Mouse (Mus musculus): ENCODE data around the gene Cic. TPM values are rescaled to one million over a fixed set of nuclear protein-coding genes. Genes with fewer than 3 reads are reported as not detected.

Gene Cic
- polyA plus RNA-seq, 1 experiment from 2014 or later: 33.3 TPM

DNA sequence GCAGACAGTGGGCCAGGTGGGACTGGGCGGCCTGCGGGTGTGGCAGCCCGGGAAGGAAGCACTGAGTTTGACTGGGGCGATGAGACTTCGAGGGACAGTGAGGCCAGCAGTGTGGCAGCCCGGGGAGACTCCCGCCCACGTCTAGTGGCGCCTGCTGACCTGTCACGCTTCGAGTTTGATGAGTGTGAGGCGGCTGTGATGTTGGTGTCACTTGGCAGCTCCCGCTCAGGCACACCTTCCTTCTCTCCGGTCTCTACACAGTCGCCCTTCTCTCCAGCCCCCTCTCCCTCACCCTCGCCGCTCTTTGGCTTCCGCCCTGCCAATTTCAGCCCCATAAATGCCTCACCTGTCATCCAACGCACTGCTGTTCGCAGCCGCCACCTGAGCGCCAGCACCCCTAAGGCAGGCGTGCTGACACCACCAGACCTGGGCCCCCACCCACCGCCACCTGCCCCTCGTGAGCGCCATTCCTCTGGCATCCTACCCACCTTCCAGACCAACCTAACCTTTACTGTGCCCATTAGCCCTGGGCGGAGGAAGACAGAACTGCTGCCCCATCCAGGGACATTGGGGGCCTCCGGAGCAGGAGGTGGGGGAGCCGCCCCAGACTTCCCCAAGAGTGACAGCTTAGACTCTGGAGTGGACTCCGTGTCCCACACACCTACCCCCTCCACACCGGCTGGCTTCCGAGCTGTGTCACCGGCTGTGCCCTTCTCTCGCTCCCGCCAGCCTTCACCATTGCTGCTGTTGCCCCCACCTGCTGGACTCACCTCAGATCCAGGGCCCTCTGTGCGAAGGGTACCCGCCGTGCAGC, 5.1 kb downstream of the Cic start:
- 90% methylated on average over 38 of the region's 38 CpGs for WGBS
- Histone ChIP-seq H3K27me3 (replicated peaks) (no peaks in the 10 kb centered on the region), H3K4me3 (replicated peaks) (no peak overlapping the region), H3K36me3 (peaks cover 29% of the 10 kb centered on the region), H3K27ac (replicated peaks) (no peak overlapping the region), H3K9ac (replicated peaks) (no peak overlapping the region), H3K4me2 (no peak overlapping the region), H3K9me3 (replicated peaks) (no peaks in the 10 kb centered on the region), H3K4me1 (peaks cover 71% of the 10 kb centered on the region)
- ATAC-seq (ENCODE audit: low FRiP score): no peak

DNA sequence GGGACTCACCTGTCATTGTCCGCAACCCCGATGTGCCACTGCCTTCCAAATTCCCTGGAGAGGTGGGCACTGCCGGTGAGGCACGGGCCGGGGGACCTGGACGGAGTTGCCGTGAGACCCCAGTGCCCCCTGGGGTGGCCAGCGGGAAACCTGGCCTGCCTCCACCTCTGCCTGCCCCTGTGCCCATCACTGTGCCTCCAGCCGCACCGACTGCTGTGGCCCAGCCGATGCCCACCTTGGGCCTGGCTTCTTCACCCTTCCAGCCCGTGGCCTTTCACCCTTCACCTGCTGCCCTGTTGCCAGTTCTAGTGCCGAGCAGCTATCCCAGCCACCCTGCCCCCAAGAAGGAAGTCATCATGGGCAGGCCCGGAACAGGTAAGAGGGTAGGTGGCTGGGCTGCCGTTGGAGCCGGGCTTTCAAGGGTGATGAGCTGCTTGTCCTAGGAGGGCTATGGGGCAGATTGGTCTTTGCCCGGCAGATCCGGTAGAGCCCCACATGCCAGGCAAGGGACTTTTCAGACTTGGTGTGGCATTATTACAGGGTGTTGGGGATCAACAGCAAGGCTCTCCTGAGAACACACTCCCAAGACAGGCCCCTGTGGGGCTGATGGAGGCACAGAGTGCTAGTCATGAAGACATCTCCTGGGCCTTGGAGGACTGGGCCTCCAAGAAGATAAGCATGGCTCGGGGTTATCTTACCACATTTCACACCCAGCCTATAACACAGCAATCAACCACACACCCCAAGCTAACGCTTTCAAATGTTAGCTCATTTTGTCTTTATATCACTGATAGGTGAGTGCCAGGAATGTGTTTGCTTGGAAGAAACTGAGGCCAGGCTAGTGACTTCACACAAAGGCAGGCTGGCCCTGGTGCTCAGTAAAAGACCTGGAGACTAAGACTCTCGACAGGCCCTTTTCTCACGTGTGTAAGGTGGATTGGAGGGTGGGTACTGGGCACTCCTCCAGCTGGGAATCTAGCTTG, 6.0 kb downstream of the Cic start:
- peaks cover 29% of the 10 kb centered on the region for H3K36me3 ChIP-seq
- no peak overlapping the region for H3K4me2 ChIP-seq
- 0 out of 2 replicates have a peak overlapping the region, but pooled peaks have one; percentile 14 for H3K9ac ChIP-seq (replicated peaks)
- no peak for ATAC-seq (ENCODE audit: low FRiP score)
- 93% methylated on average over 22 of the region's 22 CpGs for WGBS
- no peaks in the 10 kb centered on the region for H3K27me3 ChIP-seq (replicated peaks)
- H3K4me1 ChIP-seq: peaks cover 75% of the 10 kb centered on the region
- H3K27ac ChIP-seq (replicated peaks): no peak overlapping the region
- no peaks in the 10 kb centered on the region for H3K9me3 ChIP-seq (replicated peaks)
- H3K4me3 ChIP-seq (replicated peaks): no peak overlapping the region

DNA sequence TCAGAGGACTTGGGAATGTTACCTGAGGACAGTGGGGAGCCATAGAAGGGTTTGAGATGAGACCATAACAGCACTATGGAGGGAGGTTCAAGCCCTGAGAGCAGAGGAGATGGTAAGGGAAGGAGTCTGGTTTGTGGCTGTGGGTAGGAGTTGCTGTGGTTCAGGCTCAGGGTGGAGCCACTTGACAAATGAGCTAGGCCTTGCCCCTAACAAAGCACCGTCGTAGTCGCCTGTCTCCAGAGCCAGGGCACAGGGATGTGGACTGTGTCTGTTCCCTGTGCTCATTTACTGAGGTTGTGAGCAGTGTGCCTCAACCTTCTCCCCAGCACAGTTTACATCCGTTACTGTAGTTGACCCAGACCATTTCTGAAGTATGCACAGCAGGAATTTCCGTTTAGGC, 7.1 kb downstream of the Cic start:
- Histone ChIP-seq H3K27ac (replicated peaks) (no peak overlapping the region), H3K27me3 (replicated peaks) (no peaks in the 10 kb centered on the region), H3K4me3 (replicated peaks) (no peak overlapping the region), H3K9ac (replicated peaks) (0 out of 2 replicates have a peak overlapping the region, but pooled peaks have one; percentile 14), H3K4me1 (peaks cover 68% of the 10 kb centered on the region), H3K4me2 (no peak overlapping the region), H3K36me3 (peaks cover 29% of the 10 kb centered on the region), H3K9me3 (replicated peaks) (no peaks in the 10 kb centered on the region)
- 55% methylated on average over 5 of the region's 5 CpGs for WGBS
- no peak for ATAC-seq (ENCODE audit: low FRiP score)

DNA sequence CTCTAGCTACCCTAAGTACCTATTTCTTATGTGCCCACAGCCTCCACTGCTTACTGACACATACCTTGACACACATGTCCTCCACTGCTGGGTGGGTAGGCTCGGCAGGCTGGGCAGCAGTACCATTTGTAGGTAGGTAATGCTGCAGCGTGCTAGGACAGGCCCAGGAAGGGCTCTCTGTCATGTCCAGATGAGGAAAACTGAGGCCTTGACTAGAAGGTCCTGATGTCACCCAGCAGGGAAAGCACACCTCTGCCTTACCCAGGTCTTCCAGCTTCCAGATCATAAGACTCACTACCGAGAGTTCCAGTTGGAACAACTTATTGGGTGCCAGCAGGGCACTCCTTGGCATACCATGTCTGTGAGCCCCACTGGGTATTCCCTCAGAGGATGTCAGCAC, 7.5 kb downstream of the Cic start:
- H3K27ac ChIP-seq (replicated peaks): no peak overlapping the region
- 96% methylated on average over 3 of the region's 3 CpGs for WGBS
- H3K4me3 ChIP-seq (replicated peaks): no peak overlapping the region
- no peaks in the 10 kb centered on the region for H3K27me3 ChIP-seq (replicated peaks)
- H3K4me2 ChIP-seq: no peak overlapping the region
- peaks cover 29% of the 10 kb centered on the region for H3K36me3 ChIP-seq
- H3K4me1 ChIP-seq: peaks cover 68% of the 10 kb centered on the region
- no peak overlapping the region; the same call in 1 of the 2 replicates for H3K9ac ChIP-seq (replicated peaks)
- ATAC-seq (ENCODE audit: low FRiP score): no peak
- H3K9me3 ChIP-seq (replicated peaks): no peaks in the 10 kb centered on the region

DNA sequence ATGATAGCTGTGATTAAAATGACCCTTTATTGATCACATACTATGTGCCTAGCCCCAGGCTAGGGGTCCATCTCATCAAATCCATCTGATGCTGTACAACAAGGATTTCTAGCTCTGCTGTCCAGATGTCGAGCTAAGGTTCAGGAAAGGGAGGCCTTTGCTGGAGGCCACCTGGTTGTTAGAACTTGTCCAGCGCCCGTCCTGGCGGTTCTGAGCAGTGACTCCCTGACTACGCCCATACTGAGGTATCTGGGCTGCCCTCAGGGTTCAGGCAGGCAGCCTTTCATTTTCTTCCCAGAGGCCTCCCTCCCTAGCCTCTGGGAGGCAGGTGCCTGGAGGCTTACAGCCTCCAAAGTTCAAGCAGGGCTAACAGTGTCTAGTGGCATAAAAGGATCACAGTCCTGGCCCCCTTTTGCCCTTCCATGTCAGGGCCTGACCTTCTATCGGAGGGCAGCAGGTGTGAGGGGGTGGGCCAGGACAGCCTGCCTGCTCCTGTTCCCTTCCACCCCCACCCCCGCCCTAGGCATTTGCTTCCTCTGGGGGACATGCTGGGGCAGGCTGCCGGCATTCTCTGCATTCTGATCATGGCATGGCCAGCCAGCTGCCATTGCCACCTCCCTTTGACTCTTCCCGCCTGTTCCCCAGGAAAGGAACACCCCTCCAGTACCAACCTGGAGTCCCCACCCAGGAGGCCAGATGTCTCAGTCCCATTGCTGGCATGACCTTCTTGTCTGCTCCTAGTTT, 8.2 kb downstream of the Cic start:
- no peaks in the 10 kb centered on the region for H3K9me3 ChIP-seq (replicated peaks)
- peak overlapping the region; percentile 6 for H3K4me2 ChIP-seq
- no peak overlapping the region for H3K27ac ChIP-seq (replicated peaks)
- no peak for ATAC-seq (ENCODE audit: low FRiP score)
- peaks cover 29% of the 10 kb centered on the region for H3K36me3 ChIP-seq
- H3K9ac ChIP-seq (replicated peaks): peak overlapping the region; percentile 23; the same call in 1 of the 2 replicates
- WGBS: 69% methylated on average over 9 of the region's 9 CpGs
- H3K4me3 ChIP-seq (replicated peaks): no peak overlapping the region
- no peaks in the 10 kb centered on the region for H3K27me3 ChIP-seq (replicated peaks)
- peaks cover 69% of the 10 kb centered on the region for H3K4me1 ChIP-seq

DNA sequence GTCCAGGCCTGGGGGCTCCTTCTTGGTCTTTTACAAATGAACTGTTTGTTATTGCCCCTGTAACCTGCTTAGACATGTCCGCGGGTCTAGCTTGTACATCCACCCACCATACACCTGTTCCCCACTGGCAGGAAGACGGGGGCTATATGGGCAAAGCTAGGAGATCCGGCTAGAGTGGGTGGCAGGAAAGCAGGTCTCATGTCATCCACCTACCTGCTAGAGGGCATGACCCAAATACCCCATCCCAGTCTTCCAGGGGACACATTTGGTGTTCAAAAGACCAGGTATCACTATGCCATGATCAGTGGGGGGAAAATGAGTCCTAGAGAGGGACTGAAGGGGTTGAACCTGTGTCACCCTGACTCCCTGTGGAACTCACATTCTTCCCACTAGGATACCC, 9.9 kb downstream of the Cic start:
- Histone ChIP-seq H3K9ac (replicated peaks) (peak overlapping the region; percentile 77), H3K4me1 (peaks cover 75% of the 10 kb centered on the region)
- 88% methylated on average over 4 of the region's 4 CpGs for WGBS

DNA sequence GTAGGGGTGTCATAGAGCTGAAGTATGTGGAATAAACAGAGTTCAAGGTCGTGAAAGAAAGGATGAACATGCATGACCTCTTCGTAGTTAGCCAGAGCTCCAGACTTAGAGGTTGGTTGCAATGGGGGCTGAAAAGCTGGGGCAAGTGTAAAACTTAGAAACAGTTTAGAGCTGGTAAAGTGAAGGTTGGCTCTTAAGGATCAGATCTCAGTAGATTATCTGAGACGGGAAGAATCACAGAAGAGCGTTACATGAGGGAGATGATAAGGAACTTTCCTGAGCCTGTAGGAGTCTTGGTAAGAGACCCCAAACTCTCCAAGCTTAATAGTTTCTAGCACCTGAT, 10.5 kb downstream of the Cic start:
- no peaks in the 10 kb centered on the region for H3K9me3 ChIP-seq (replicated peaks)
- H3K4me1 ChIP-seq: peaks cover 77% of the 10 kb centered on the region
- peak overlapping the region; percentile 77 for H3K9ac ChIP-seq (replicated peaks)
- peak overlapping the region; percentile 100 for H3K27ac ChIP-seq (replicated peaks)
- peak overlapping the region; percentile 68 for H3K4me3 ChIP-seq (replicated peaks)
- 14% methylated on average over 4 of the region's 4 CpGs for WGBS
- H3K27me3 ChIP-seq (replicated peaks): no peaks in the 10 kb centered on the region
- H3K36me3 ChIP-seq: peaks cover 11% of the 10 kb centered on the region
- peak overlapping the region; percentile 78 for H3K4me2 ChIP-seq
- no peak for ATAC-seq (ENCODE audit: low FRiP score)

More for the DNA sequence above, 9.9 kb downstream of the Cic start:
- H3K27me3 ChIP-seq (replicated peaks): no peaks in the 10 kb centered on the region
- peak overlapping the region; percentile 100 for H3K27ac ChIP-seq (replicated peaks)
- H3K36me3 ChIP-seq: peaks cover 16% of the 10 kb centered on the region
- H3K9me3 ChIP-seq (replicated peaks): no peaks in the 10 kb centered on the region
- peak overlapping the region; percentile 68; the same call in 1 of the 2 replicates for H3K4me3 ChIP-seq (replicated peaks)
- ATAC-seq (ENCODE audit: low FRiP score): no peak
- H3K4me2 ChIP-seq: peak overlapping the region; percentile 78

DNA sequence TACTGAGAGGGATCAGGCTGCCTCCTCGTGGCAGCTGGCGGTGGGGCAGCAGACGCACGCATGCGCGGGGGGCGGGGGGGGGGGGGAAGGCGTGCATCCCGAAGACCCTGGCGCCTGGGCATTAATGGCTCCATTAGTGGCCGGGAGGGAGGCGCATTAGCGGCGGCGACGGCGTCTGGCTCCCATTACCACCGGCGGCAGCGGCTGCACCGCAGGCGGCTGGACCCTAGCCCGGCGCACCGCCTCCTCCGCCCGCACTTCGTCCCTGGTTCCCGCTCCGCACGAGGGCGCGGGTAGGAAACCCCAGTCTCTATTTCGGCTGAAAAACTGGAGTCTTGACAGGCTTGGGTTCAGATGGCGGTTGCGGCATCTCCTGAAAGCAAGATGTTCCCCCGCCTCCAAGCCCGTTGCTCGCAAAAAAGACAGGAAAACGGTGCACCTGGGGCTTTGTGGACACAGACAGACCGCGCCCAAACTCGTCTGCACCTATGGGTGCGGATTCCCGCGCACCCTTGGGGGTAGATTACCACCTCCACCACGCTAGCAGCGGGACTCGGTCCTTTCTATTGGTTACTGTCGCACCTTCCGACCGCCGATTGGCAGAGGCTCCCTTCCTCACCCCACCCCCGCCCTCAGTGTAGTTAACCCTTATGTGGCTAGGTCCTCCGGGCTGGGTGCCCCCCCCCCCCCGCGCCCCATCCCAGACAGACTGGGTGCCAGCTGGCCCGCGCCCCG, 11.0 kb downstream of the Cic start:
- Histone ChIP-seq H3K9ac (replicated peaks) (peak overlapping the region; percentile 77), H3K4me1 (peaks cover 77% of the 10 kb centered on the region), H3K4me2 (peak overlapping the region; percentile 78), H3K36me3 (peaks cover 5% of the 10 kb centered on the region), H3K4me3 (replicated peaks) (peak overlapping the region; percentile 68), H3K27ac (replicated peaks) (peak overlapping the region; percentile 100), H3K27me3 (replicated peaks) (no peaks in the 10 kb centered on the region), H3K9me3 (replicated peaks) (no peaks in the 10 kb centered on the region)
- peak; percentile 83 for ATAC-seq (ENCODE audit: low FRiP score)
- under 1% methylated on average over 52 of the region's 60 CpGs for WGBS

DNA sequence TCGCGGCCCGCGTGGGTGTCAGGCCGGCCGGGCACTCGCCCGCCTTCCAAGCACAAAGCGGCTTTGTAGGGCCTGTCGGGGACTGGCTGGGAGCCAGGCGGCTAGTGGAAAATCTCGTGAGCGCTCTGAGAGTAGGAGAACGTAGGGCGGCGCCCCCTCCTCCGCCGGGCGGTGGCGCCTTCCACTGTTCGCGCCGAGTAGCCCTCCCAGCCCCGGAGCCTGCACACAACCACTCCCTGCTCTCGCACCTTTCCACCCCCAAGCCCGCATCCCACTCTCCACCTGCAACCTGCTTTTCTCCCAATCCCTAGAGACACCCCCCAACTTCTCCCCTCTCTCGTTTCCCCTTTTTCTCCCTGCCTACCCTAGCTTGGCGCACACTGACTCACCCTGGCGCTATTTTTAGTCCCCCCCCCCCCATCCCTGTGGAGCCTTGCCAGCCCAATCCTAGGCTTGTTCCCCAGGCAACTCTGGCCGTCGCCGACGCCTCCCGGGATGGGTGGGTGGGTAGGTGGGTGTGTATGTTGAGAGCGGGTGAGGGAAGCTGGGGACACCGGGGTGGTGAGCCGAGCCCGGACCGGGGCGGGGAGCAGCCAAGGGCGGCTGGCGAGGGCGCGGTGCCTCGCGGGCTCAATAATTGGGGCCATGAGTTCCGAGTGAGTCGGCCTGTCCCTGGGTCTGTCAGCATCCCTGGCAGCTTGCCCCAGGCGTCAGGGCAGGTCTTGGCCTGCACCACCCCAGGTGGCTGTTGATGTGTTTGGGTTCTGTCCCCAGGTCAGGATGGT, 11.8 kb downstream of the Cic start:
- Histone ChIP-seq H3K36me3 (peaks cover 3% of the 10 kb centered on the region; the same call in 1 of the 2 replicates), H3K9ac (replicated peaks) (peak overlapping the region; percentile 77), H3K4me3 (replicated peaks) (peak overlapping the region; percentile 68), H3K4me2 (peak overlapping the region; percentile 78), H3K4me1 (peaks cover 77% of the 10 kb centered on the region), H3K27me3 (replicated peaks) (no peaks in the 10 kb centered on the region), H3K9me3 (replicated peaks) (no peaks in the 10 kb centered on the region), H3K27ac (replicated peaks) (peak overlapping the region; percentile 100)
- under 1% methylated on average over 38 of the region's 49 CpGs for WGBS
- peak; percentile 56 for ATAC-seq (ENCODE audit: low FRiP score)
